Mouse (Mus musculus): ENCODE measurements around the gene Tubgcp4. TPM values are rescaled to one million over a fixed set of nuclear protein-coding genes. Genes with fewer than 3 reads are reported as not detected.

The Tubgcp4 gene
- polyA plus RNA-seq, 1 experiment, result 1.3 TPM

- TF ChIP-seq TAL1 (IDR thresholded peaks at IDR 0.05; ENCODE audit: low read length), result no peak; the same call in 2 of the 3 replicates
- peak; percentile 68; the same call in 1 of the 2 replicates for TF ChIP-seq GATA1 (IDR thresholded peaks at IDR 0.05; ENCODE audit: low read length)
- peaks cover 89% of the 10 kb centered on the region for H3K36me3 ChIP-seq (ENCODE audit: control insufficient read depth)
- H3K9me3 ChIP-seq (ENCODE audit: control insufficient read depth, low read length), result no peaks in the 10 kb centered on the region
- H3K27me3 ChIP-seq (ENCODE audit: control insufficient read depth), result no peaks in the 10 kb centered on the region
- H3K4me3 ChIP-seq (replicated peaks), result peak overlapping the region; percentile 39
- peaks cover 66% of the 10 kb centered on the region for H3K4me1 ChIP-seq (ENCODE audit: control insufficient read depth)
Observed at GRCm38 (mm10) chr2:121228135-121228534, 57.7 kb downstream of the Tubgcp4 start.

DNA sequence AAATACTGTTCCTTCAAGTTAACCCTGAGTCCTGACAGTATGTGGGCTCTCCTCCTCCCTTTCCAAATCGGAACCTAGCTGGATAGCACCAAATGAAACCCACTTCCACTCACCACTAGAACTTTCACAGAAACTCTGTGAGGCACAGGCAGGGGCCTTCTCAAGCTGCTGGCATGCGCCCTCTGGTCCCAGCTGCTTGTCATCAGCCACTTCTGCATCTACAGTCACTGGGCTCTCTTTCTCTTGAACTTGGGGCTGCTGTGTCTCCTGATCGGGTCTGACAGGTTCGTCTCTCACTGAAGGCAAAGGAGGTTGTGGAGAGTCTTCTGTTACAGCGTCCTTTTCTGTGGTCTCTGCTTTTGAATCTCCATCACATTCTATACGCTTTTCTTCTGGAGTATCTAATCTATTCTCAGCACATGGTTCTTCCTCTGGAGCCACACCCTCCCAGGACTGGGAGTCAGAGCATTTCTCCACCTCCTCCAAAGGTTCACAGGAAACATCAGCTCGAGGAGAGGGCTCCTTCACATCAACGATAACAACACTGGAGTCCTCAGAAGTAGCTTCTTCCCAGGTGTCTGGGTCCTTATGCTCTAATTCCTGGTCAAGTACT lies 65.1 kb downstream of the Tubgcp4 start:
- Histone ChIP-seq H3K36me3 (ENCODE audit: control insufficient read depth) (peaks cover 43% of the 10 kb centered on the region), H3K4me3 (replicated peaks) (peak overlapping the region; percentile 69)
- TF ChIP-seq GATA1 (IDR thresholded peaks at IDR 0.05; ENCODE audit: low read length) (peak; percentile 75), TAL1 (IDR thresholded peaks at IDR 0.05; ENCODE audit: low read length) (peak; percentile 86)

GRCm38 (mm10) chr2:121239426-121239825 lies 69.0 kb downstream of the Tubgcp4 start:
- Histone ChIP-seq H3K4me1 (ENCODE audit: control insufficient read depth) (peaks cover 35% of the 10 kb centered on the region), H3K4me3 (replicated peaks) (no peak overlapping the region), H3K27me3 (ENCODE audit: control insufficient read depth) (no peaks in the 10 kb centered on the region), H3K36me3 (ENCODE audit: control insufficient read depth) (peaks cover 14% of the 10 kb centered on the region), H3K9me3 (ENCODE audit: control insufficient read depth, low read length) (no peaks in the 10 kb centered on the region)
- TF ChIP-seq TAL1 (IDR thresholded peaks at IDR 0.05; ENCODE audit: low read length) (no peak), GATA1 (IDR thresholded peaks at IDR 0.05; ENCODE audit: low read length) (no peak)

More for the DNA sequence above, 65.1 kb downstream of the Tubgcp4 start:
- Histone ChIP-seq H3K4me1 (ENCODE audit: control insufficient read depth) (peaks cover 69% of the 10 kb centered on the region), H3K27me3 (ENCODE audit: control insufficient read depth) (no peaks in the 10 kb centered on the region), H3K9me3 (ENCODE audit: control insufficient read depth, low read length) (no peaks in the 10 kb centered on the region)

- TF ChIP-seq TAL1 (IDR thresholded peaks at IDR 0.05; ENCODE audit: low read length), result no peak
- TF ChIP-seq GATA1 (IDR thresholded peaks at IDR 0.05; ENCODE audit: low read length), result no peak
- Histone ChIP-seq H3K4me1 (ENCODE audit: control insufficient read depth) (peaks cover 2% of the 10 kb centered on the region; the same call in 1 of the 2 replicates), H3K27me3 (ENCODE audit: control insufficient read depth) (no peaks in the 10 kb centered on the region), H3K36me3 (ENCODE audit: control insufficient read depth) (peaks cover 8% of the 10 kb centered on the region; the same call in 1 of the 2 replicates), H3K9me3 (ENCODE audit: control insufficient read depth, low read length) (no peaks in the 10 kb centered on the region), H3K4me3 (replicated peaks) (no peak overlapping the region)
Observed at GRCm38 (mm10) chr2:121244099-121244498, 73.6 kb downstream of the Tubgcp4 start.

Other genes starting within 250 kb of the Tubgcp4 start
- 0.79 and 1.3 TPM in 2 replicates for gene Ubr1, start 199.9 kb upstream of the Tubgcp4 start, polyA plus RNA-seq (2012)
- gene Tmem62, start 193.6 kb upstream of the Tubgcp4 start, polyA plus RNA-seq (2012), result 0.10 TPM in 1 of 2 replicates, not detected in the other
- 3.2 and 3.3 TPM in 2 replicates for gene Ccndbp1, start 162.3 kb upstream of the Tubgcp4 start, polyA plus RNA-seq (2012)
- gene Epb42, start 133.6 kb upstream of the Tubgcp4 start, polyA plus RNA-seq (2012), result 11.1 and 14.1 TPM in 2 replicates
- not detected in 2 replicates for gene Tgm5, start 84.8 kb upstream of the Tubgcp4 start, polyA plus RNA-seq (2012)
- gene Tgm7, start 60.9 kb upstream of the Tubgcp4 start, polyA plus RNA-seq (2012), result not detected in 2 replicates
- gene Adal, start 30.2 kb upstream of the Tubgcp4 start, polyA plus RNA-seq (2012), result 0.20 and 0.50 TPM in 2 replicates
- 0.27 and 0.32 TPM in 2 replicates for gene Lcmt2, start 30.0 kb upstream of the Tubgcp4 start, polyA plus RNA-seq (2012)
- 0.47 and 0.48 TPM in 2 replicates for gene Zscan29, start 471 bp downstream of the Tubgcp4 start, polyA plus RNA-seq (2012)
- 2.9 and 3.1 TPM in 2 replicates for gene Trp53bp1, start 100.8 kb downstream of the Tubgcp4 start, polyA plus RNA-seq (2012)
- gene Map1a, start 118.9 kb downstream of the Tubgcp4 start, polyA plus RNA-seq (2012), result 0.02 and 0.03 TPM in 2 replicates
- 0.27 and 0.67 TPM in 2 replicates for gene Ppip5k1, start 184.7 kb downstream of the Tubgcp4 start, polyA plus RNA-seq (2012)
- gene Ckmt1, start 187.1 kb downstream of the Tubgcp4 start, polyA plus RNA-seq (2012), result not detected in 2 replicates
- gene Strc, start 216.5 kb downstream of the Tubgcp4 start, polyA plus RNA-seq (2012), result not detected in 2 replicates
- 16.4 and 16.8 TPM in 2 replicates for gene Pdia3, start 243.1 kb downstream of the Tubgcp4 start, polyA plus RNA-seq (2012)
- gene Catsper2, start 243.1 kb downstream of the Tubgcp4 start, polyA plus RNA-seq (2012), result not detected in 2 replicates